Mouse (Mus musculus): ENCODE results near the gene Gm6096.
"Not testable (repeated sequence)": the region's sequence is repeated elsewhere in the genome, so short reads cannot be mapped to it uniquely, and the experiment has no call there.

Gm6096 gene

DNA sequence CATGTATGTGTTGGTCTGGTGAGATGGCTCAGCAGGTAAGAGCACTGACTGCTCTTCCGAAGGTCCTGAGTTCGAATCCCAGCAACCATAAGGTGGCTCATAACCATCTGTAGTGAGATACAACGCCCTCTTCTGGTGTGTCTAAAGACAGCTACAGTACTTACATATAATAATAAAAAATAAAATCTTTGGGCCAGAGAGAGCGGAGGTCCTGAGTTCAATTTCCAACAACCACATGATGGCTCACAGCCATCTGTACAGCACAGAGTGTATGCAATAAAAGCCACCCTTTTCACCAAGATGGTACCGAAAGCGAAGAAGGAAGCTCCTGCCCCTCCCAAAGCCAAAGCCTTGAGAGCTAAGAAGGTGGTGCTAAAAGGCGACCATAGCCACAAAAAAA lies at the start of gene Gm6096:
Gene Gm6096 (plus strand): TSS at position 301 of the 400 bp plus-strand sequence.
- in situ Hi-C loops (cut with MboI), result no loop called here

DNA sequence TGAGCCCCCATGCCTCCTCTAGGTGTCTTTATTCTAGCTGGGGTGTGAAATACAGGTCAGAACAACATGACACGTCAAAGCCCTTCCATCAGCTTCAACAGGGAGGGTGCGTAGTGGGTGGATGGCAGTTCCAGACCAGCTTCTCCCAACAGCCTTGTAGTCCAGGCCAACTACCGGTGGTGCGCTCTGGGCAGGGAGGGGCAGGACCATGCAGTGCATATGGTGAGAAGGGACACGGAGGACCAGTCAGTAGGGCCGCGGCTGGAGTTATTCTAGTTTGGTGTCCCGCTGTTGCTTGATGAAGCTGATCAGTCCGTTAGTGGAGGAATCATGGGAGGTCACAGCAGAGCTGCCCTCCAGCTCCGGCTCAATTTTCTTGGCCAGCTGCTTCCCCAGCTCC lies 48.7 kb upstream of the Gm6096 start:
- in situ Hi-C loops (cut with MboI), result not testable (repeated sequence)

GRCm38 (mm10) chr7:34206331-34206730 lies 44.5 kb upstream of the Gm6096 start:
- in situ Hi-C loops (cut with MboI), result no loop called here

GRCm38 (mm10) chr7:34208027-34208745 lies 42.7 kb upstream of the Gm6096 start:
- in situ Hi-C loops (cut with MboI), result no loop called here

DNA sequence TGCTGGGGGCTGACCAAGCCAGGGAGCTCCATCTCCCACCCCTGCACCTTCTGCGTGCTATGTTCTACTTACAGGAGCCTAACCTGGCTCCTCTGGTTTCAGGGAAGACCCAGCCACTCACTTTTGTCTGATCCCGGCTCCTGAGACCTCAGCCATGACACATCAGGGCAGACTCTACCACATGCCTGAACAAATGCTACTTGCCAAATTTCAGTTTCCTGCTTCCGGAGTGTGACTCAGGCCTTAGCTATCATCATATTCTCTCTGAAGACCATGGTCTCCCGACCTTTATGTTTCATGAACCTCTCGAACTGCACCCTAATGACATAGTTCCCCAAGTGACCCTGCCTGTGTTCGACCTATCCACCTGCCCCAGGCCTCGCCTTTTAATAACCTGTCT lies 37.6 kb upstream of the Gm6096 start:
- in situ Hi-C loops (cut with MboI), result no loop called here

GRCm38 (mm10) chr7:34214644-34215043 lies 36.2 kb upstream of the Gm6096 start:
- in situ Hi-C loops (cut with MboI), result no loop called here

DNA sequence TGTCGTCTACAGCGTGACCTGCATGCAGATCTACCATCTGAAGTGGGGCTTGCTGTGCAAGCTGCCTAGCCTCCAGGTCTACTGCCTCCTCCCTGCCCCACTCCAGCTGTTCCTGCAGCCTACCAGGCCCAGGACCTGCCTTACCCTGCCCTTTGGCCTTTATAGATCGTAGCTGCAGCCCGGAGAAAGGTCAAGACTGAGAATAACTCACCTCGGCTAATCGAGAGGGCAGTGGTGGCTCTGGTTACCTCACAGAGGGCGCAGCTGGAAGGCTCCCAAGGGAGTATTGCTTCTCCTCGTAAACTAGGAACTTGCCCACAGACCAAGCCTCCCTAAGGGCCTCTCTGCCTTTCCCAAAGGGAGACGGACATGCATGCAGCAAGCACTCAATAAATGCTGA lies 35.4 kb upstream of the Gm6096 start:
- in situ Hi-C loops (cut with MboI), result no loop called here

GRCm38 (mm10) chr7:34216474-34216873 lies 34.4 kb upstream of the Gm6096 start:
- in situ Hi-C loops (cut with MboI), result no loop called here

GRCm38 (mm10) chr7:34218496-34218895 lies 32.3 kb upstream of the Gm6096 start:
- in situ Hi-C loops (cut with MboI), result no loop called here

DNA sequence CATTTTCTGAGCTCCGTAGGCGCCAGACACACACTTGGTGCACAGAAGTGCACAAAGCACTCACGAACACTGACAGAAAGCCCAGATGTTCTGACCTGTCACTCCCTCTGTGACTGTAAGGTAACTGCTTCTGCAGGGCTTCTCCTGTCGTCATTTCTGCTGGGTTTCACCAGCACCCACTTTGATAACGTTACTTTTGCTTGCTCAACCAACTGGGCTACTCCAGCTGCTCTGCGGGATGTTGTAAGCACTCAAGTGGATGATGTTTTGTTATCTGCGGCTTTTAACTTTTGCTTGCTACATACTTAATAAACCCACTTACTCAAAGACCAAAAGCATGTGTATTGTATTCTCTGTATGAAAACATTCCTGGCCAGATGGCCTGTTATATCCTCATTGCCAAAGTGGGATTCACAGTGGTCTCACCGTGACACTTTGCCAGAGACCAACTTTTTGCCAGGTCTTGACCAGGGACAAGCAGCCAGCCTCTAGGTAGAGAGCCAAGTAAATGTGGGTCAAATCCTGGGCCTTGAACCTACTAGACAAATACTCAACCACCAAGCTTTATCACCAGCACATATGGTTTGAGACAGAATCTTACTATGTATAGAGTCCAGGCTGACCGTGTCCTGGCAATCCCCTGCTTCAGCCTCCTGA lies 29.1 kb upstream of the Gm6096 start:
- in situ Hi-C loops (cut with MboI), result no loop called here

DNA sequence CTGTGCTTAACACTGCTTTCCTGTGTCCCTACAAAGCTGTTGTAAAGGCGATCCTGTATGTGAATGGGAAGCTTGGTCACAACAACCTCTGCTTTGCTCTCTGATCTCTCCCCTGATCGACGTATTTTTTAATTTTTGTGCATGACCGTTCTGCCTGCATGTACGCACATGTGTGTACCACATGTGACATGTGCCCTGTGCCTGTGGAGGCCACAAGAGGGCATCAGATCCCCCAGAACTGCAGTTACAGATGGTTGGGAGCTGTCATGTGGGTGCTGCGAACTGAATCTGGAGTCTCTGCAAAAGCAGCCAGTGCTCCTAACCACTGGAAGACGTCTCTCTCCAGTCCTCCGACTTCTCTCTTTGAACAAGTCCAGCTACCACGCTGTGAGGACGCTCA lies 28.5 kb upstream of the Gm6096 start:
- in situ Hi-C loops (cut with MboI), result no loop called here

DNA sequence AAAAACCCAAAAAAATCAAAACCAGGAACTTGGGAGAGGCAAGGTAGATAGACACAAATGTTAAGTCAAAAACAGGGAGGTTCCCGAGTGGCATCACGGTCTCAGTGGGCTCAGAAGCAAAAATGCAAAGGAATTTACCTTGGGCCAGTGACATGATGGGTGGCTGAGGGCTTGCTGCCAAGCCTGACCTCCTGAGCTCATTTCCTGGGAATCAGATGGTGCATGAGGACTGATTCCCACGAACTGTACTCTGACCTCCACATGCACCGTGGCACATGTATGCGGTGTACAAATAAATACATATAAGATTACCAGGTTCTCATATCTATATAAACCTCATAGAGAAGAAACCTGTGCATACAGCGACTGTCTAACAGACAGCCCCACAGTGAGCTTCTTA lies 26.5 kb upstream of the Gm6096 start:
- in situ Hi-C loops (cut with MboI), result no loop called here

GRCm38 (mm10) chr7:34226086-34226485 lies 24.8 kb upstream of the Gm6096 start:
- in situ Hi-C loops (cut with MboI), result no loop called here

- in situ Hi-C loops (cut with MboI), result no loop called here
Observed at GRCm38 (mm10) chr7:34226846-34227245, 24.0 kb upstream of the Gm6096 start.

DNA sequence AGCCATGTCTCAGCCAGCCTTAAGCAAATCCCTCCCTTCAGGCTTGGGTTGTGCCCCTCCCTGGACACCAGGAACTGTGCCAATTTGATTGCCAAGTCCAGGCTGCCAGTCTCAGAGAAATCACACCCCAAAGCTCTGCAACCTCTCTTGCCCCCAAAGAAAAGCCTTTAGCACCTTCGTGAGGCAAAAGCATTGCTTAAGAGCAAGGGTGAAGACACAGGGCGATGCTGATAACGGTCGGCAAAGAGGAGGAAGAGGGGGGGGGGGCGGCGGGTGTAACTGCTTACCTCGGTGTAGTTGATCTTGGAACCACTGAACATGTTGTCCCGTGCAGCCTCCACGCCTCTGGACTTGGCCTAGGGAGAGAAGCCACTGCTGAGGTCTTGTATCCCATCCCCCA lies 22.2 kb upstream of the Gm6096 start:
- in situ Hi-C loops (cut with MboI), result no loop called here

GRCm38 (mm10) chr7:34229153-34229552 lies 21.7 kb upstream of the Gm6096 start:
- in situ Hi-C loops (cut with MboI), result no loop called here

DNA sequence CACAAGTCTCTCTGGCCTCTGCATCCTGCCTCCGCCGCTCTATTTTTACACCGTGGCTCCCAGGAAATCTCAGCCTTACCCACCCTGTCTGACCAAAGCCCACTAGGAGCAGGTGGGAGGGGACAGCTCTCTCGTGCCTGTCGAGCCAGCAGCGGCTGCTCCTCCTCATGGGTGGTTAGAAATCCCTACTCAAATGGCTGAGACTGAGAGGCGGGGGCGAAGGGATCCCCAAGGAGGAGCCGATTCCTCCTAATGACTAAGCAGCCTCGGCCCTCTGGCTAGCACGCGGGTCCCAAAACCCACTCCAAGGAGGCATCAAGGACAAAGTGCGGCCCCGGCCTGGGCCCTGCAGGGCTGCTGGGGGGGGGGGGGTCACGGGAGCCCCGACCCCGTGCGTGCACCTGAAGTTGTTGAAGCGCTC lies 21.1 kb upstream of the Gm6096 start:
- in situ Hi-C loops (cut with MboI), result no loop called here

GRCm38 (mm10) chr7:34230116-34230515 lies 20.7 kb upstream of the Gm6096 start, which contains the start of gene Gpi1:
TSS of gene Gpi1 (minus strand) at chr7:34230336.
- in situ Hi-C loops (cut with MboI), result no loop called here

DNA sequence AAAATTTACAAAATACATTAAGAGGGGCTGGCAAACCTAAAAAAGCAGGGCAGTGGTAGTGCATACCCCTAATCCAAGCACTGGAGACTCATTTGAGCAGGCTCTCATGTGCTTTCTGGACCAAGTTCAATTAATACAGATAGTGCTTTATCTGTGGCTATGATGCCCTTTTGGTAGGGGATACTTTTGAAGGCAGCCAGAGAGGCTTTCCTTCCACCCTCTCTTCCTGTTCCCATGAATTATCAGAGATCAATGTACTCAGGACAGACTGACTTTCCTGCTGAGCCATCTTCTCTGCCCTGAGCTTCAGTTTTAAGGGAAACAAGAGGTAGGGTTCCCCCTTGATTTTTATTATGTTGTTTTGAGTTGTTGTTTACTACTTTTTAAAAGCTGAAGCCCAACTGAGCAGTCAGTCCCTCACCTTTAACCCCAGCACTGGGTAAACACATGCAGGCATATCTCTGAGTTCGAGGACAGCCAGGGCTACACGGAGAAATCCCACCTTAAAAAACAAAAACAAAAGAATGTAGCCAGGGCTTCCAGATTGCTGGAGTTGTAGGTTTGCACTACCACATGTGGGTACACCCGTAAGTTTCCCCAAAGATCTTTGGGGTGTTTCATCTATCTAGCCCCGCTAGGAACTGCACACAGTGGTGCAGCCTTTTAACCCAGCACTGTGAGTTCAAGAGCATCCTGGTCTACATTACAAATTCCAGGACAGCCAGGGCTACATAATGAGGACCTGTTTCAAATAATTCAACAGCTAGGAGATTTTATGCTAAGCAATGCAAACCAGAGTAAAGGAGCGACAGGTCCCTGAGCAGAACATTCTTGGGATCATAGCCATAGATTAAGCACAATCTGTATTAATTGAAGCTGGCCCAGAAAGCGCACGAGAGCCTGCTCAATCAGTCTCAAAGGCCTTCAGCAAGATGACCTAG lies 17.8 kb upstream of the Gm6096 start:
- in situ Hi-C loops (cut with MboI), result no loop called here

- in situ Hi-C loops (cut with MboI), result no loop called here
Observed at GRCm38 (mm10) chr7:34233909-34234609, 16.8 kb upstream of the Gm6096 start.

GRCm38 (mm10) chr7:34234610-34235561 lies 16.0 kb upstream of the Gm6096 start:
- in situ Hi-C loops (cut with MboI), result no loop called here

Measured in mature B cell (primary cell).